In genomic region chr11:53762426-53762825, GRCm38 (mm10) we compare ENCODE assay signal across 8 mouse cellular contexts. TPM values are rescaled to one million over a fixed set of nuclear protein-coding genes. Genes with fewer than 3 reads are reported as not detected.
A peak's percentile ranks its signal among the peaks of the same experiment; 100 is the strongest.
DNase-seq lines count a peak whose midpoint lies in the region; ATAC-seq lines count a peak whose summit lies in the region.

No protein-coding gene starts in this region.

- H3K9me3 ChIP-seq in lung, embryonic 15.5 days = no peaks in the 10 kb centered on the region
- H3K9me3 ChIP-seq in embryonic facial prominence, embryonic 14.5 days (ENCODE audit: control insufficient read depth, low read length) = no peaks in the 10 kb centered on the region
- no peaks in the 10 kb centered on the region for H3K9me3 ChIP-seq in intestine, embryonic 14.5 days (ENCODE audit: control insufficient read depth, low read length)
- H3K9me3 ChIP-seq in neural tube, embryonic 12.5 days = no peaks in the 10 kb centered on the region

- no peaks in the 10 kb centered on the region for H3K27me3 ChIP-seq in lung, embryonic 15.5 days
- H3K27me3 ChIP-seq in embryonic facial prominence, embryonic 14.5 days (replicated peaks; ENCODE audit: control insufficient read depth, insufficient read depth, low read length) = 0 out of 2 replicates have a peak, but pooled peaks cover 6% of the 10 kb centered on the region
- H3K27me3 ChIP-seq in intestine, embryonic 14.5 days (replicated peaks; ENCODE audit: control insufficient read depth, insufficient read depth, low read length) = no peaks in the 10 kb centered on the region
- H3K27me3 ChIP-seq in neural tube, embryonic 12.5 days (replicated peaks) = peaks cover 48% of the 10 kb centered on the region

- peak overlapping the region; percentile 96 for H3K27ac ChIP-seq in lung, embryonic 15.5 days
- peak overlapping the region; percentile 91 for H3K27ac ChIP-seq in embryonic facial prominence, embryonic 14.5 days (replicated peaks; ENCODE audit: low read depth, low read length)
- peak overlapping the region; percentile 93 for H3K27ac ChIP-seq in intestine, embryonic 14.5 days (ENCODE audit: low read depth)
- no peak overlapping the region for H3K27ac ChIP-seq in neural tube, embryonic 12.5 days

- ATAC-seq in lung, embryonic 15.5 days (ENCODE audit: borderline replicate concordance, extremely low read depth, low FRiP score, low TSS enrichment) = no peak
- ATAC-seq in embryonic facial prominence, embryonic 14.5 days (ENCODE audit: low read depth) = no peak
- no peak for ATAC-seq in intestine, embryonic 14.5 days (replicated peaks; ENCODE audit: low FRiP score, low TSS enrichment, low read depth)
- ATAC-seq in neural tube, embryonic 12.5 days (ENCODE audit: low FRiP score, low read depth) = no peak

- 43% methylated on average over 2 of the region's 2 CpGs for WGBS in lung, embryonic 15.5 days
- WGBS in embryonic facial prominence, embryonic 14.5 days = 61% methylated on average over 2 of the region's 2 CpGs
- WGBS in intestine, embryonic 14.5 days = 56% methylated on average over 2 of the region's 2 CpGs
- 81% methylated on average over 2 of the region's 2 CpGs for WGBS in neural tube, embryonic 12.5 days

- peaks cover 61% of the 10 kb centered on the region for H3K4me1 ChIP-seq in lung, embryonic 15.5 days
- H3K4me1 ChIP-seq in embryonic facial prominence, embryonic 14.5 days (ENCODE audit: control insufficient read depth, insufficient read depth, low read length) = peaks cover 52% of the 10 kb centered on the region
- peaks cover 56% of the 10 kb centered on the region for H3K4me1 ChIP-seq in intestine, embryonic 14.5 days (replicated peaks; ENCODE audit: control insufficient read depth, insufficient read depth, low read length)
- peaks cover 14% of the 10 kb centered on the region for H3K4me1 ChIP-seq in neural tube, embryonic 12.5 days

- no peak for DNase-seq in lung, postnatal 14 days
- DNase-seq in embryonic facial prominence, embryonic 14.5 days (ENCODE audit: low spot score) = no peak
- no peak for DNase-seq in intestine, embryonic 14.5 days (ENCODE audit: low spot score)
- DNase-seq in layer of hippocampus, adult 9-11 months = no peak
- no peak for DNase-seq in right cerebral cortex, postnatal 4 days
- no peak for DNase-seq in kidney, adult 11 months

- peak overlapping the region; percentile 14 for H3K9ac ChIP-seq in lung, embryonic 15.5 days
- no peak overlapping the region for H3K9ac ChIP-seq in embryonic facial prominence, embryonic 14.5 days (ENCODE audit: low read depth, low read length)
- H3K9ac ChIP-seq in intestine, embryonic 14.5 days (ENCODE audit: low read length) = peak overlapping the region; percentile 17
- H3K9ac ChIP-seq in neural tube, embryonic 12.5 days = no peak overlapping the region

- peak overlapping the region; percentile 26 for H3K4me3 ChIP-seq in lung, embryonic 15.5 days
- peak overlapping the region; percentile 36; the same call in 1 of the 2 replicates for H3K4me3 ChIP-seq in embryonic facial prominence, embryonic 14.5 days (ENCODE audit: low read depth, low read length)
- 0 out of 2 replicates have a peak overlapping the region, but pooled peaks have one; percentile 23 for H3K4me3 ChIP-seq in intestine, embryonic 14.5 days (ENCODE audit: low read depth, low read length)
- no peak overlapping the region for H3K4me3 ChIP-seq in neural tube, embryonic 12.5 days

- no peaks in the 10 kb centered on the region for H3K36me3 ChIP-seq in lung, embryonic 15.5 days
- H3K36me3 ChIP-seq in embryonic facial prominence, embryonic 14.5 days (ENCODE audit: control insufficient read depth, insufficient read depth, low read length) = no peaks in the 10 kb centered on the region
- no peaks in the 10 kb centered on the region for H3K36me3 ChIP-seq in intestine, embryonic 14.5 days (ENCODE audit: control insufficient read depth, insufficient read depth, low read length)
- no peaks in the 10 kb centered on the region for H3K36me3 ChIP-seq in neural tube, embryonic 12.5 days

- H3K4me2 ChIP-seq in lung, embryonic 15.5 days = peak overlapping the region; percentile 71
- peak overlapping the region; percentile 83 for H3K4me2 ChIP-seq in embryonic facial prominence, embryonic 14.5 days (ENCODE audit: low read depth, low read length)
- H3K4me2 ChIP-seq in intestine, embryonic 14.5 days (ENCODE audit: low read length) = peak overlapping the region; percentile 63
- peak overlapping the region; percentile 78 for H3K4me2 ChIP-seq in neural tube, embryonic 12.5 days (replicated peaks)

RNA-seq across cellular contexts. Expression of gene Irf1, which starts 7.4 kb away (rescaled TPM):
- 24.8 and 28.7 TPM in 2 replicates for polyA plus RNA-seq in lung, embryonic 15.5 days (2015; fragmentation: Nextera tagmentation; extraction: Ambion mirVana)
- 13.2 and 13.9 TPM in 2 replicates for polyA plus RNA-seq in embryonic facial prominence, embryonic 14.5 days (2014; fragmentation: Nextera tagmentation; extraction: Ambion mirVana)
- 34.3 and 35.5 TPM in 2 replicates for polyA plus RNA-seq in intestine, embryonic 14.5 days (2014; fragmentation: Nextera tagmentation; extraction: Ambion mirVana)
- 3.3 and 4.5 TPM in 2 replicates for polyA plus RNA-seq in neural tube, embryonic 12.5 days (2016; fragmentation: Nextera tagmentation; extraction: Ambion mirVana)

RNA-seq across cellular contexts. Expression of gene Gm17334, which starts 10.6 kb away (rescaled TPM):
- 0.22 and 0.36 TPM in 2 replicates for polyA plus RNA-seq in lung, embryonic 15.5 days (2015; fragmentation: Nextera tagmentation; extraction: Ambion mirVana)
- 0.19 TPM in 1 of 2 replicates, not detected in the other for polyA plus RNA-seq in embryonic facial prominence, embryonic 14.5 days (2014; fragmentation: Nextera tagmentation; extraction: Ambion mirVana)
- 0.60 and 0.68 TPM in 2 replicates for polyA plus RNA-seq in intestine, embryonic 14.5 days (2014; fragmentation: Nextera tagmentation; extraction: Ambion mirVana)
- not detected in 2 replicates for polyA plus RNA-seq in neural tube, embryonic 12.5 days (2016; fragmentation: Nextera tagmentation; extraction: Ambion mirVana)

RNA-seq across cellular contexts. Expression of gene Il5, which starts 41.8 kb away (rescaled TPM):
- 0.15 TPM in 1 of 2 replicates, not detected in the other for polyA plus RNA-seq in lung, embryonic 15.5 days (2015; fragmentation: Nextera tagmentation; extraction: Ambion mirVana)
- not detected in 2 replicates for polyA plus RNA-seq in embryonic facial prominence, embryonic 14.5 days (2014; fragmentation: Nextera tagmentation; extraction: Ambion mirVana)
- polyA plus RNA-seq in intestine, embryonic 14.5 days (2014; fragmentation: Nextera tagmentation; extraction: Ambion mirVana) = not detected in 2 replicates
- polyA plus RNA-seq in neural tube, embryonic 12.5 days (2016; fragmentation: Nextera tagmentation; extraction: Ambion mirVana) = not detected in 2 replicates

RNA-seq across cellular contexts. Expression of gene Rad50, which starts 55.3 kb away (rescaled TPM):
- 33.4 and 33.5 TPM in 2 replicates for polyA plus RNA-seq in lung, embryonic 15.5 days (2015; fragmentation: Nextera tagmentation; extraction: Ambion mirVana)
- polyA plus RNA-seq in embryonic facial prominence, embryonic 14.5 days (2014; fragmentation: Nextera tagmentation; extraction: Ambion mirVana) = 18.0 and 19.5 TPM in 2 replicates
- 29.5 and 29.8 TPM in 2 replicates for polyA plus RNA-seq in intestine, embryonic 14.5 days (2014; fragmentation: Nextera tagmentation; extraction: Ambion mirVana)
- 15.4 and 18.2 TPM in 2 replicates for polyA plus RNA-seq in neural tube, embryonic 12.5 days (2016; fragmentation: Nextera tagmentation; extraction: Ambion mirVana)

Comparison
In these comparisons a context has a peak if more than half of its experiments do, and no peak if none do; other contexts are left out.
1. H3K9ac ChIP-seq: peak in lung, embryonic 15.5 days (single experiment) and intestine, embryonic 14.5 days (single experiment); none in embryonic facial prominence, embryonic 14.5 days (single experiment) and neural tube, embryonic 12.5 days (single experiment).
2. Peak in every context shown above with its lines, with median percentiles within 50 percentile points of each other: H3K4me2 ChIP-seq.